Mouse (Mus musculus) intestine, postnatal 0 days (tissue): ENCODE measurements around the gene Ak9. TPM values are rescaled to one million over a fixed set of nuclear protein-coding genes. Genes with fewer than 3 reads are reported as not detected.

Experiments
- ATAC-seq: fragments of 200-750 bp; cut with Nextera tagmentation; 2 replicates; pipeline ENCODE4 v1.8.0; 2017; ENCODE audit warnings: mild to moderate bottlenecking, moderate TSS enrichment, moderate library complexity
- H3K27ac ChIP-seq: fragments of 300-500 bp; sonication (generic); 2 replicates; pipeline ENCODE4 v1.5.1; 2014; ENCODE audit warnings: mild to moderate bottlenecking, low read depth, low read length, moderate library complexity
- H3K27me3 ChIP-seq: fragments of 300-500 bp; sonication (generic); replicated peaks from 2 replicates; pipeline ENCODE4 v1.6.1; 2014; ENCODE audit warnings: low read length, mixed read lengths; ENCODE audit not compliant: control insufficient read depth, insufficient read depth
- H3K36me3 ChIP-seq: fragments of 300-500 bp; sonication (generic); 2 replicates; pipeline ENCODE4 v1.6.1; 2014; ENCODE audit warnings: mild to moderate bottlenecking, moderate library complexity; ENCODE audit not compliant: control insufficient read depth, insufficient read depth
- H3K4me1 ChIP-seq: fragments of 300-500 bp; sonication (generic); replicated peaks from 2 replicates; pipeline ENCODE4 v1.6.1; 2014; ENCODE audit warnings: antibody characterized with exemption, low read length, mixed read lengths; ENCODE audit not compliant: control insufficient read depth, insufficient read depth
- H3K4me2 ChIP-seq: fragments of 300-500 bp; sonication (generic); replicated peaks from 2 replicates; pipeline ENCODE4 v1.6.1; 2014; ENCODE audit warnings: low read depth, mild to moderate bottlenecking, moderate library complexity
- H3K4me3 ChIP-seq: fragments of 300-500 bp; sonication (generic); 2 replicates; pipeline ENCODE4 v1.5.1; 2014; ENCODE audit warnings: low read depth, low read length
- H3K9ac ChIP-seq: fragments of 300-500 bp; sonication (generic); 2 replicates; pipeline ENCODE4 v1.6.1; 2014; ENCODE audit warnings: mild to moderate bottlenecking, low read depth, low read length
- H3K9me3 ChIP-seq: fragments of 300-500 bp; sonication (generic); 2 replicates; pipeline ENCODE4 v1.6.1; 2016; ENCODE audit warnings: mixed run types; ENCODE audit not compliant: control insufficient read depth
- CTCF ChIP-seq: sonication (generic); IDR thresholded peaks from 2 replicates; pipeline ENCODE4 v1.5.1; 2016; ENCODE audit warnings: low read depth, mild to moderate bottlenecking, control low read depth, antibody characterized with exemption, moderate library complexity
- WGBS: fragments of 180-500 bp; shearing (Covaris S2); extraction: QIAGEN DNeasy Blood & Tissue Kit; methylation state at CpG from one replicate; pipeline ENCODE4 v1.1.7; 2014; 5-methylcytosine and 5-hydroxymethylcytosine counted together
- polyA plus RNA-seq: library from polyadenylated mRNA; unstranded; fragments of >200 nt; fragmentation: Nextera tagmentation; extraction: Ambion mirVana; gene quantifications from 2 replicates; pipeline ENCODE4 v1.2.1, GENCODE M21; 2015

Ak9 gene
- polyA plus RNA-seq = not detected in 2 replicates

DNA sequence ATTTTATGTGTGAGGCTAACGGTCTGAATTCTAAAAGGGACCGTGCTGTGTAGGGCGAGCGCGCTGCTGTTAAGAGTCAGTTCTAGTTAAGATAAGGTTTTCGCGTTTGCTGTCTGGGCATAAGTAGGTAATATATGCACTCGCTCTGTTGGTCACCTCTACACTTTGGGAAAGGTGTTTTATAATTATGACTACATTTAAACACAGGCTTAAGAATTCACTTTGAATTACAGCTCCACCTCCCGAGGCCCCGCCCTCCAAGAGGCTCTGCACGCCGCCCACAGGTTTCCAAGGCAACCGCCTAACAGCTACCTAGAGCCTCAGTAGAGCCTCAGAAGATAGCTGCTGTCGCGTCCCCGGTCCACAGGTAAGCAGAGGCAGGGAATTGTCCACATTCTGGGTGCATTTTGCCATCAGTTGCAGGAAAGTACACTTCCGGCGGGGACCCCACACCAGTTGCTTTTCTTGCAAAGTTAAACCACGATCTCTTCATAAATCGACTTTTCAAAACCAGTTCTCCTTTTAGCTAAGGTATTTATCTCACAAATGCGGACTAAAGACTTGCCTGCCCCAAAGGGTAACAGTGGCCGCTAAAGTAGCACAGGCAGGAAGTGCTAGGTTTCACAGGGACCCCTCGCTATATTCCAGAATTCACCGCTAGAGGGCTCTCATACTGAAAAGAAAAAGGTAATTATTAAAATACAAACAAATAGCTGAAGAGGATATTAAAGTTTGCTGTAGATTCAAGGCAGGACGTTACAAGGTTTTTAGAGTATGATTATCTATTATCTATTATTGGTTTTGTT lies at the start of gene Ak9:
Gene Ak9, plus strand, starts transcription at position 342 of the 806 bp plus-strand sequence.
- H3K4me2 ChIP-seq = peak within 1 kb of the TSS; percentile 80
- no peaks in the 10 kb centered on the region for H3K4me1 ChIP-seq
- WGBS = under 1% methylated on average over 25 of the region's 25 CpGs
- no peaks in the 10 kb centered on the region for H3K27me3 ChIP-seq
- H3K9ac ChIP-seq = peak within 1 kb of the TSS; percentile 73
- peak within 1 kb of the TSS; percentile 93 for H3K4me3 ChIP-seq
- H3K36me3 ChIP-seq = no peaks in the 10 kb centered on the region
- peak within 1 kb of the TSS; percentile 63 for H3K27ac ChIP-seq
- peak; percentile 71 for TF ChIP-seq CTCF
- H3K9me3 ChIP-seq = no peaks in the 10 kb centered on the region
- peak; percentile 81 for ATAC-seq

DNA sequence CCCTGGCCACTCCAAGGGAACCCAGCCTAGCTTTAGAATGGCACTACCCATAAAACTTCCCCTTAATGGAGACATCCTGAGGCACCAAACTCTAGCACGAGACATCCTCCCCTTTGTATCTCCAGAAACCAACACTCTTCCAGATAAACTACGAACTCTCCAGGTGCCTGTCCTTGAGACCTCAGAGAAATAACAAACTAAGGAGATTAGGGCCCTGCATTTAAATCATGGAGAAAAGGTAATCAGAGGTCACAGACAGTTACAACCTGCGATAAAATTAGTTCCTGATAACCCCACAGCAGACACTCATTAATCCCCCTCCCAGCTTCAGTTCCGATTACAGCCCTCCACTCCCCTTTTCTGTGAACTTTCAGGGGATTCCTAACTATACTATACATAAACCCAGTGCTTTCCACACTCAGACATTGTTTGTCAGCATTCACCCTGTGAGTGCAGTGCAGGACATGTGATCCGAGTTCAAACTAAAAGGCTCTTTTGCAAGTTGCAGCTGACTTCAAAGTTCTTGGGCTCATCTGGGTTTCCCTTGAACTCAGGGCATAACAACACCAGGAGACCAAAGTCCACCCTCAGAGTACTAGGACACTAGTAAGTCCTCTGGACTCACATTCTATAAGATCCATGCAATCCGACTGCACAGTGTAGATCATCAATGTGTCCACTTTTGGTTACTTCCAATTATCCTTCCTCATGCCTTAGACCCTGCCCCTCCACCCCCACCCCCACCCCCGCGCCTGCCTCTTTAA lies 43.4 kb upstream of the Ak9 start:
- peak; percentile 69 for ATAC-seq
- H3K4me3 ChIP-seq = no peak overlapping the region
- H3K4me1 ChIP-seq = no peaks in the 10 kb centered on the region
- no peaks in the 10 kb centered on the region for H3K27me3 ChIP-seq
- H3K36me3 ChIP-seq = peaks cover 10% of the 10 kb centered on the region; the same call in 1 of the 2 replicates
- no peak overlapping the region; the same call in 1 of the 2 replicates for H3K27ac ChIP-seq
- TF ChIP-seq CTCF = no peak
- H3K9me3 ChIP-seq = no peaks in the 10 kb centered on the region
- H3K9ac ChIP-seq = no peak overlapping the region
- H3K4me2 ChIP-seq = no peak overlapping the region
- 32% methylated on average over 8 of the region's 8 CpGs for WGBS

DNA sequence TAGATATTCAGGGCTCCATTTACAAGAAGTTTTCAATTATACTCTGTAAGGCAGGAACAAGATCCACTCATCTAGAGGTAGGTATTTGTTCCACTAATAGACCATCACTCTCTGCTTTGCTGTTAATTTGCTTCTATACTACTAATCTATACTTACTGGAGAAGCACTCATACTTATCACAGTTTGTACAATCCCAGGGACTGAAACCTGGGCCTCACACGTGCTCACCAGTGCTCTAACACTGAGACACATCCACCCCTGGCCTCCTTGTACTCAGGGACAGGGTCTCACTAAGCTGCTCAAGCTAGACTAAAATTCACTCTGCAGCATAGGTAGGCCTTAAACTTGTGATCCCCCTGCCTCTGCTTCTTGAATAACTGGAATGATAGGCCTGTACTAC lies 42.6 kb upstream of the Ak9 start:
- no peak for ATAC-seq
- H3K27me3 ChIP-seq = no peaks in the 10 kb centered on the region
- H3K36me3 ChIP-seq = peaks cover 5% of the 10 kb centered on the region; the same call in 1 of the 2 replicates
- TF ChIP-seq CTCF = no peak
- H3K9me3 ChIP-seq = no peaks in the 10 kb centered on the region
- no peaks in the 10 kb centered on the region for H3K4me1 ChIP-seq
- no peak overlapping the region for H3K27ac ChIP-seq
- no peak overlapping the region for H3K9ac ChIP-seq
- H3K4me3 ChIP-seq = no peak overlapping the region
- WGBS = 38% methylated on average over 1 of the region's 1 CpGs
- H3K4me2 ChIP-seq = no peak overlapping the region

DNA sequence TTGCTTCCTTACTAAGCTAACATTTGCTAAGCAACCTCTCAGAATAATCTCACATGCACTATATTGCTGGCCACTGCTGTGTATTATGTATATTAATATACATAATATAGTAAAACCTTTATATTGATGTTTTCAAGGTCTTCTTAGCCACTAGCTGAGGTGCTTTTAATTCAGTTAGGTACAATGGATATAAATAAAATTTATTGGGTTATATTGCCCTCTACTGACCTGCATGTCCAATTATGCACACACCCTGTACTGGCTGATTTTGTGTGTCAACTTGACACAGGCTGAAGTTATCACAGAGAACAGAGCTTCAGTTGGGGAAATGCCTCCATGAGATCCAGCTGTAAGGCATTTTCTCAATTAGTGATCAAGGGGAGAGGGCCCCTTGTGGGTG lies 41.9 kb upstream of the Ak9 start:
- peaks cover 5% of the 10 kb centered on the region; the same call in 1 of the 2 replicates for H3K36me3 ChIP-seq
- ATAC-seq = no peak
- no peaks in the 10 kb centered on the region for H3K4me1 ChIP-seq
- TF ChIP-seq CTCF = 0 out of 2 replicates have a peak, but pooled peaks have one; percentile 14
- no peak overlapping the region for H3K4me3 ChIP-seq
- no peaks in the 10 kb centered on the region for H3K9me3 ChIP-seq
- no peaks in the 10 kb centered on the region for H3K27me3 ChIP-seq
- H3K4me2 ChIP-seq = no peak overlapping the region
- H3K27ac ChIP-seq = no peak overlapping the region
- no peak overlapping the region for H3K9ac ChIP-seq

DNA sequence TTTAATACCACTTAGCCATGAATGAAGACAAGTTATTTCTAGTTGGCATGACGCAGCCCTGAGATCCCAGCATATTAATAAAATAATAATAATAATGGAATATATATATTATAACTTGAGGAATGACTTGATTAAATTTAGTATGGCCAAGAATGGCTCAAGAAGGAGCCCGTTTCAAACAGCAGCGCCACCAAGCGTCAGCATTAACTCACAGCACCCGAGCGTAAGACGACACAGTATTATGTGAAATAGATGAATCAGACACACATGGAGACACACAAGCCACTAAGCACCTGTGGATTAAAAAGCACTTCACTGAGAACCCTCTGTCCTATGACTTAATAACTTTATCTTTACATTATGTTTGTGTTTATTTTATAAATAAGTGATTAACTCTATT lies 31.9 kb upstream of the Ak9 start:
- no peaks in the 10 kb centered on the region for H3K27me3 ChIP-seq
- no peak overlapping the region for H3K4me3 ChIP-seq
- no peak for ATAC-seq
- no peaks in the 10 kb centered on the region for H3K9me3 ChIP-seq
- H3K9ac ChIP-seq = no peak overlapping the region
- no peak overlapping the region for H3K27ac ChIP-seq
- whole genome bisulfite sequencing = 59% methylated on average over 7 of the region's 7 CpGs
- no peak overlapping the region for H3K4me2 ChIP-seq
- peak; percentile 63 for TF ChIP-seq CTCF
- no peaks in the 10 kb centered on the region for H3K4me1 ChIP-seq
- peaks cover 11% of the 10 kb centered on the region; the same call in 1 of the 2 replicates for H3K36me3 ChIP-seq

DNA sequence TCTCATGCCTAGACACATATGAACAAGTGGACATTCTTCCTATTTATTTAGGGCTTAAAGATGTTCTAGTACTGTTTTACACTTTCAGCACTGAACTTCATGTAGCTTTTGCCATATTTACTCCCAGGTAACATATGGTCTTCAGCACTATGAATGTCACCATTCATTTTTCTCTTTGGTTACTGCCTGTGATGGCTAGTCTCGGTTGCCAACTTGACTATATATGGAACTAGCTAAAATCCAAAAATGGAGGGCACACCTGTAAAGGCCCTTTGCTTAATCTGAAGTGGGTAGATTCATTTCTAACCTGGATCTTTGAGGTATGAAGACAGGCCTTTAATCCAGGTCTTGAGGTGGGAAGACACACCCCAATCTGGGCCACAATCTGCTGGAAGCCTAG lies 28.9 kb upstream of the Ak9 start:
- ATAC-seq = no peak
- Histone ChIP-seq H3K27me3 (no peaks in the 10 kb centered on the region), H3K9ac (no peak overlapping the region), H3K36me3 (peaks cover 4% of the 10 kb centered on the region; the same call in 1 of the 2 replicates), H3K9me3 (no peaks in the 10 kb centered on the region), H3K4me1 (no peaks in the 10 kb centered on the region), H3K27ac (no peak overlapping the region), H3K4me3 (no peak overlapping the region), H3K4me2 (no peak overlapping the region)
- WGBS = 88% methylated on average over 1 of the region's 1 CpGs
- TF ChIP-seq CTCF = no peak
